Mouse (Mus musculus) forelimb bud, embryonic 11.5 days (tissue): Measurements from ENCODE around the gene Mgst2.

ENCODE experiments used
- DNase-seq: peaks from one replicate; pipeline ENCODE4 v3.0.0-alpha.2; 2012; ENCODE audit warnings: low read depth, low spot score

The Mgst2 gene

DNA sequence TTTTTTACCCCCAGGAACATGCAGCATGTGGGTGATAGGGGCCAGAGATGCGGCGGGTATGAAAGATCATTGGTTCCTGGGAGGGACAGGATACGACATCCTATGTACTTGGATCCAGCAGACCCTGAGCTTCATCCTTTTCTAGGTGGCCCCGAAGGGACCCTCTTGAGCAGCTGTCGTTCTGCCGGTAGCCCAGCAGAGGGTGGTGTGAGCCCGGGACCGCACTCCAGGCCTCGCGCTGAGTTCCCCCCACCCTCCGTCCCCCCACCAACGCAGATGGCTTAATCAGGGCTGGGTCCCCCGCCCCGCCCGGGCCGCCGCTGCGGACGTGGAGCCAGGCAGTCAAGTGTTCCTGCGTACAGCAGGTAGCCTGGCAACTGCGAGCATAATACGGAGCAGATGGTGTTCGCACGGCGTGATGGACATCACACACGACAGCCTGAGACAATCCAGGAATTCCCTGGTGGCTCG lies 41.2 kb downstream of the Mgst2 start:
- peak; percentile 94 for DNase-seq

DNA sequence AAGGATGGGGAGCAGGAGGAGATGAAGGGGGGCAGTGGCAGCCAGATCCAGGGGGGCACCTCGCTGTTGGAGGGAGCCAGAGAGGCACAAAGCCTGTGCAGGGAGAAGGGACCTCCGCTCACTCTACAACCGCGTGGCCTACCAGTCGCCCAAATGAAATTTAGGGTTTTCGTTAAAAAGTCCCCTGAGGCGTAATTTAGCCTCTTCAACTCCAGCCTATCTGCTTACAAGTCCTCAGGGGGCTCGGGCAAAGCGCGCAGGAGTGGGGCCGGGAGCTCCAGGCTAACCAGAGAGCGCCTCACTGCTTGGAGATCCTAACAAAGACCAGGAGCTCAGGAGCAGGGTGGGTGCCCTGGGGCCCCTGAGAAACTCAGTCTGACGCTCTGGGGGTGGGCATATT lies 41.8 kb downstream of the Mgst2 start:
- peak; percentile 57 for DNase-seq

DNA sequence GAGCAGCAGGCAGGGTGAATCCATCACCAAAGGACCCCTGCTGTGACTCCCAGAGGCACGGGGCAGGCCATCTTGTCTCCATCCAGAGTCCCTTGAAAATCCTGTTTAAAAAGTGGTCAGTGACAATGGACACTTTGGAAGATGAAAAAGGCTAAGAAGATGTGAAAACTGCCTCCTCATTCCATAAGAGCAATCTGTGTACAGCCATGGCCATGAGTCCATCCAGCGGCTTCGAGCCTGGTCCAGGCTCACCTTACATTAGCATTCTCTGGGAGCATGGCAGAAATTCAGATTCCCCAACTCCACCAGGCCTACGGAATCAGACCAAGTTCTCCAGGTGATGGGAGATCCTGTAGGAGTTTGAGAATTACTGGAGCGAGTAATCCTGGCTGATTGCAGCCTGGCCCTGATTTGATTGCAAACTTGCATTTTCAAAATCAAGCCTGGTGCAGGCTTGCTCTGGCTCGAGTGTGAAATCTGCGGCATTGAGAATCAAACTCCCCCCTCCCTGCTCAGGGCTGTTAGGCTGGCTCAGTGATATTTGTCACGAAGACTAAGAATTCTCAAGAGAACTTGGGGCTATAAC lies 42.6 kb downstream of the Mgst2 start:
- no peak for DNase-seq

DNA sequence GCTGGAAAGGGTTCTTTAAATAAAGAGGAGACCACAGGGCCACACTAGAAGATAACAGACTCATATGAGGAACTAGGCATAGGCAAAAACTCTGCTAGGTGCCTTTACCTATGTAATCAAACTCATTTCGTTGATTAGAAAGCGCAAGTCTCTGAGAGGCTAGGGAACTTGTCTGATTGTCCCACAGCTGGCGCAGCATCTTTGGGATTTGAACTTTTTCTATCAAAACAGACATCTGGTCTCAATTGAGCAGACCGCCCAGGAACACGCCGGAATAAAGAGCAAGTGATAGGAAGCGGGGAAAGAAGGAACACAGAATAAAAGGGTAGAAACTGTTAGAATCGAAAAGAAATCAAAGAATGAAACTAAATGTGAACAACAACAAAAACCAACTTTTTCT lies 43.3 kb downstream of the Mgst2 start:
- no peak for DNase-seq

DNA sequence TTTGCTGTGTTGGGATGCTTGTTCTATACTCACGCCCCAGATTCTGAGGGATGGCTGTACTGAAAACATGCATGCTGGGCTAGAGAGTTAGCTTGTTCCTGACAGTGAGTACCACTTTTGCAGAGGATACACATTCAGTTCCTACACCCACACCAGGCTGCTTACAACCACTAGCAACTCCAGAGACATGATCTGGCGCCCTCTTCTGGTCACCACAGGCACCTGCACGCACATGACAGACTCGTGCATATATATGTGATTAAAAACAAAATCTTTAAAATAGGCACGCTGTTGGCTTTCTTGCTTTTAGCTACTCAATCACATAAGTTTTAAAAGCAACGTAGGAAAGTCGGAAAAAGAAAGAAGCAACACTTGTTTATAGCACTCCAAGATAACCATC lies 45.1 kb downstream of the Mgst2 start:
- DNase-seq = no peak

DNA sequence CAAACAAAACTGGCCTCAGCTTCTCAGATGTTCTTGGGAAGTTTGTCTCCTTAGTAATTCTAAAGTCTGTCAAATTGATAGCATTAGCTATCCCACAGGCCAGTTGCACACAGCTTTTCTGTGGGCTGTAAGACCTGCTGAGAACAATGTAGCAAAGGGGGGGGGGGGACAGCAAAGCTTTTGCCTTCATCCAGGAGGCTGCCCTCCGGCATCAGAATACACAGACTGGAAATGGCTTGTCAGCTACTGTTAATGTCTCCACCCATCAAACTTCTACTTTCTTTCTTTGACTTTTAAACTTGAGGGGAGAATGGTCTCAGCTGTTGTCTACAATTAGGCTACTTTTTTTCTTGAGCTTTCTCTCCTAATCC lies 48.2 kb downstream of the Mgst2 start:
- no peak for DNase-seq

DNA sequence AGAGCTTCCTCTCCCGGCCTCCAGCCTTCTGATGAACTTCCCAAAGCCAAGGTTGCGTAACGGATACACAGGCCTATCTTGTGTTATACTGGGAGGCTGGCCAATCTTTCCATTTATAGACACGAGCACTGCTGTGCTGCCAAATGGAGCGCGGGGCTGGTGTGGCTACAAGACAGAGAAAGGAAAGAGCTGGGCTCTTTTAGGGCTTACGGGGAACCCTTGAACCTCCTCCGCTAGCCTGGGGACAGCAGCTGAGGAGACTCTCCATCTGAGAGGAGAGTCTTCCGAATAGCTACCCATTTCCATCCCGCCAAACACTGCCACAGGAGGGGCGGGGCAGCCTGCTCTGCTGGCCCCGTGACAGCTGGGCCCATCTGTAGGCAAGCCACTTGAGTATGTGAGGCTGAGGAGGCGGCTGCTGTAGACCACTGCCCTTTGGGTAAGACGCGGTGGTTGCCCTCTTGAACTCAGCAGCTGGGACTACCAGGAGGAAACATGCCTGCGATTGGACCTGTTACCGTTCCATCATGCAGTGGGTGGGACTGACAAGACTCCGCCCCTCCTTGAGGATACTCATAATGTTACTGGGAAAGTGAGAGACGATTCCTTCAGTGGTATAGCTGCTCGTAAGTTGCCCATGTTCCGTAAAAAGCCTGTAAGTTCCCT lies 48.7 kb downstream of the Mgst2 start:
- no peak for DNase-seq

DNA sequence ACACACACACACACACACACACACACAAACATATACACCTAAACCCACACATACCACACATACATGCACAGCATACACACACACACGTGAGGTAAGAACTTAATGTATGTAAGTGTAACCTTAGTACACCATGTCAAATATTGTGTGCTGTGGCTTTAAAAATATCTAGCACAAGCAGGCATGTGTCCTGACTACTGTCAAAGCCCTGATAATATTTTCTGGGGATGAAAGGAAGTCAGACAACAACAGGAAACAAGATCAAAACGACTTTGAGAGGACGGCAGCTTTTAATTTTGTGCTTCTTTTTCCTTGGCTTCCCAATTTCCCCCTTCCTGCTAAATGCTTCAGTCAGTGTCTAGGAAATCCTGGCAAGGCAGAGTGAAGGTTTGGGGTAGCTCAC lies 52.2 kb downstream of the Mgst2 start:
- no peak for DNase-seq

DNA sequence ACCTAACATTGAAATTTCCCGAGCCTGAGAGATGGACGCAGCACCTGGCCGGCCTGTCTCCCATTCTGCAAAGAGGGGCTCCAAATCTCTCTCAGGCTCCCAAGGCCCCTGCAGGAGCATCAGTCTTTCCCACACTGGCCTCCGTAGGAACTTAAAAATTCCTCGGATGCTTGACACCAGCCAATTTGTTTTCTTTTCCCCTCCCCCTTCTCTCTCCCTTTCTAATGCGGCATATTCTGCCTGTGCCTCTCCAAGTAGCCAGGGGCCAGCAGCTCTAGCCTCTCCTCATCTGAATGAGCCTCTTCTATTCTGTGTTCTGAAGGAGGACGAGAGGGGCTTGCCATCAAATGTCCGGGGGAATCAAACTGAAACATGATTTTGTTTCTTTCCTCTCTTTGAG lies 53.1 kb downstream of the Mgst2 start:
- DNase-seq = no peak

DNA sequence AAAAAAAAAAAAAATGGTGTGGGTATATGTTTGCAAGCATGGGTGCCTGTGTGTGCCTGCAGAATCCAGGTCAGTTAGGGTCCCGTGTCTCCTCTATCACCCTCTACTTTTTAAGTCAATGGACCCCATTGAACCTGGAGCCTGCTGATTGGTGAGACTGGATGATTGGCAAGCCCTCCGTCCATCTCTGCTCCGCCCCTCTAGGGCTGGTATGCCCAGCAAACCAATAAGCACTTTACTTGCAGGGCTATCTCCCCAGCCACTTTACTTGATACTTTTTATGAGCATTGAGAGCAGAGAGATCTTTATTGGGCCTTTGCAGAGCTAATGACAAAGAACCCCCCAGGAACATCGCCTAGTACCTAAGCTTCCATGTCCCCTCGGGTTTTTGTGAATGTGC lies 54.3 kb downstream of the Mgst2 start:
- DNase-seq = no peak

DNA sequence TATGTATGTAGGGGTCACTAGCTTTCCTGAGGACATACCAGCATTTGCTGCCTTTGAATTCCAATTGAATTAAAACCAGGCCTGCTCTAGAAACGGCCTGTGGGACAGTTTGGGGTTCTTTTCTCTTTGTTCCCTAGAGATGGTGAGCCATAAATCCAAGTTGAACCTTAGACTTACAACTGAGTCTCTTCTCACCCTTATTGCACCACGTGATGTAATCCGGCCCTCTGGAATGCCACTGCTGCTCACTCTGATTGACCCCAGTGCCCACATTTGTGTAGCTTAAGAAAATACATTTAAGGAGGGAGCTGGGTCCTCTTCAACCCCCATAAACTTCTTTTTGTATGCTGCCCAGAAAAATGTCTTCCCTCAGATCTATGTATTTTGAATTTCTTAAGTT lies 57.3 kb downstream of the Mgst2 start:
- DNase-seq = peak; percentile 46

DNA sequence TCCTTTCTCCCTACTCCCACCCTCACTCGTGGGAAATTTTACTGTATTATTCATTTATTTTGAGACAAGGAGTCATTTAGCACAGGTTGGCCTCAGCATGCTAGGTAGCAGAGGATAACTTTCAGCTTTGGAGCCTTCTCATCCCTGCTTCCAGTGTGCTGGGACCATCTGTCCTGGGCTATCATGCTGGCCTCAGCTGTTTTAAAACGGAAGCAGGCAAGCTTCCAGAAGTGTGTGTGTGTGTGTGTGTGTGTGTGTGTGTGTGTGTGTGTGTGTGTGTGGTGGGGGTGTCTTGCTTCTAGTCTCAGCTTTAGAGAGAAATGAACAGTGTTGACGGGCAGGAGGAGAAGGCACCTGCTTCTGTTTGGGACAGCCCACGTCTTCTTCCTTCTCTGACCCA lies 57.7 kb downstream of the Mgst2 start:
- DNase-seq = no peak

DNA sequence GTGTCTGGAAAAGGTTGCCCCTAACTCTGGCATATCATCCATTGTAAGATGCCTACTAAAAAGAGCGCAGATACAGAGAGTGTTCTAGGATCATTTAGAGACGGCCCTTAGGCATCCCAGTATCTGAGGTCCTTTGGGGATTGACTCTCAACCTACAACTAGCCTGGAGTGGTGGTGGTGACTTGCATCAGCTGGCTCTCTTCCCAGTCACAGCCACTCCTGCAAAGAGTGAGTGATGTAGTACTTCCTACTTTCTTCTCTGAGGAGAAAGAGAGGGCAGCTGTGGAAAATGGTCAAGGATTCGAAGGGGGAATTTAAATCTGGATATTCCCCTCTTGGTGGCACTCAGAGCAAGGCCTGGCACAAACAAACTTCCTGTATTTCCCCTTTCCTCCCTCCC lies 59.2 kb downstream of the Mgst2 start:
- no peak for DNase-seq

DNA sequence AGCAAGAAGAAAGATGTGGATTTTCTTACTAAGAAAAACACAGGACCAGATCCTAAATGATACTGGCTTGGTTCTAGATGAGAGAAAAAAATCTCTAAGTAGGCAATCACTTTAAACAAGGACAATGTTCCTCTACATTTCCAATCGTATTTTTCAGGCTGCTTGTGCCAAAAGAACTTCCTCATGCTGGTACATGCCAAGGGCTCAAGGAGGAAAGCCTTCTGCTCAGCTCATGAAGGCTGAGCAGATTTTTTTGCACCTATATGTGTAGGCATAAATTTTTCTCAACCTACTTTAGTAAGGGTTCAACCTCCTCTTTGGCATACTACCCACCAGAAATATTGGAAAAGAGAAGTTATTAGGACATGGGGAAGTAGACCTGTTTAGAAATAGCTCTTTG lies 59.8 kb downstream of the Mgst2 start:
- no peak for DNase-seq

DNA sequence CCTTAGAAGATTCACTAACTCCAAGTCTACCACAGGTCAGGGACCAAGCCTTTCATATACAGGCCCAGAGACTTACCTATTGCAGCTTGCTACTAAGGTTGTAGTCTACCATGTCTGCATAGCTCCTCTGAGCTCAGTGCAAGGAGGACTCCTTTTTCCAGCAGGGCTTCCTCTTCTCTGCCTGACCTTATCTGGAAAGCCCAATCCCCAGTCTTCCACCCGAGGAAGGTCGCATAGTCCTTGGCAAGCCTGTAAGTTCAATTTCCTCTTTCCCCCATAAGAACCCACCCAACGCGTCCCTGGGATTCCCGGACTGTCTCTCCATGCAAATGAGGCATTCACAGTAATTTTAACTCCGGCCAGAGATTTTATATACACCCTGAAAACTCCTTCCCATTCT lies 66.1 kb downstream of the Mgst2 start:
- DNase-seq = no peak

DNA sequence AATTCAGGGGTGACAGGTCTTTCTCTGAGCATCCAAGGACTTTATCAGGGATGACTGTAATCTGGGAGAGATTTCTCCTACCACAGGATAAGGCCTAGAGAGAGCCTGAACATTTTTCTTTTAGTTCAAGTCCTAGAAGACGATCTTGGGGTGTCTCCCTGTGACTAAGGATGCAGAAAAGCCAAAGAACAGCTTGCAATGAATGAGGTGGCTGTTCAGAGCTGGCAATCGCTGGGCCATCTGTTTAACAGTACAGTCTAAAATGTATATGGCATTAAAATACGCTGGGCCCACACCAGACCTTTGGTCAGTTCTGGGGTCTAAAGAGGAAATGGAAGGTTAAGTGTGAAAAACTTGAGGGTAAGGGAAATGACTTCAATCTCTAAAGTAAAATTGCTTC lies 67.3 kb downstream of the Mgst2 start:
- no peak for DNase-seq

DNA sequence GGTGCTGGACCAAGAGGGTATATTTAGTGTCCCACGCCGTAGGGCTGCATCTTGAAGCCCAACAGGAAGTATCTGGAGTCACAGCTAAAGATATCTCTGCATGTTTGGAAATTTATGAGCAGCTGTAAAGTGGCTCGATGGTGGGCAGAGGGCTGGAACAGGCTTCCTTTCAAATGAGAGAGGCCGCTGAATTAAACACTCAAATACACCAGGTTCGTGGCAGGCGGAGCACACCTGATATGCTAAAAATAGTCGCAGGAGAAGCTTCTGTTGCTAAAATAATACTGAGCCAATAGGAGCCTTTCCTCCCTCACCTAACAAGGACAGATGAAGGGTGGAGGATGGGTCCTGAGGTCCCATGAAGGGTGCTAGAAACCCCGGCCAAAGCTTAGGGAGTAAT lies 67.8 kb downstream of the Mgst2 start:
- DNase-seq = no peak

DNA sequence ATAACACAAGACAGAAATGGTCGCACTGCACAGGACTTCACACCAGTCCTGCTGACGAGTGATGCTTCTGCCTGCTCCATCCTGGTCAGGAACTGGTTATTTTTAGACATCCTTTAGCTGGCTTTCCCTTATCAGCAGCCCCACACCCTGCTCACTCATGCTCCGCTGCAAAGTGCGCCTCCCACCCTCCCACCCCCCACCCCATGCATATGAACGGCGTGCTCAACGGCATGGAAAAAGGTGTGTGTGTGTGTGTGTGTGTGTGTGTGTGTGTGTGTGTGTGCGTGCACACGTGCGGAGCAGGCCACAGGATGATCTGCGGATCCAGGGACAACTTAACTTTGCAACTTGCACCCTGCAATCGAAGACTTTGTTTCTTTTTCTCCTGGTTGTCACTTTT lies 68.3 kb downstream of the Mgst2 start:
- no peak for DNase-seq

DNA sequence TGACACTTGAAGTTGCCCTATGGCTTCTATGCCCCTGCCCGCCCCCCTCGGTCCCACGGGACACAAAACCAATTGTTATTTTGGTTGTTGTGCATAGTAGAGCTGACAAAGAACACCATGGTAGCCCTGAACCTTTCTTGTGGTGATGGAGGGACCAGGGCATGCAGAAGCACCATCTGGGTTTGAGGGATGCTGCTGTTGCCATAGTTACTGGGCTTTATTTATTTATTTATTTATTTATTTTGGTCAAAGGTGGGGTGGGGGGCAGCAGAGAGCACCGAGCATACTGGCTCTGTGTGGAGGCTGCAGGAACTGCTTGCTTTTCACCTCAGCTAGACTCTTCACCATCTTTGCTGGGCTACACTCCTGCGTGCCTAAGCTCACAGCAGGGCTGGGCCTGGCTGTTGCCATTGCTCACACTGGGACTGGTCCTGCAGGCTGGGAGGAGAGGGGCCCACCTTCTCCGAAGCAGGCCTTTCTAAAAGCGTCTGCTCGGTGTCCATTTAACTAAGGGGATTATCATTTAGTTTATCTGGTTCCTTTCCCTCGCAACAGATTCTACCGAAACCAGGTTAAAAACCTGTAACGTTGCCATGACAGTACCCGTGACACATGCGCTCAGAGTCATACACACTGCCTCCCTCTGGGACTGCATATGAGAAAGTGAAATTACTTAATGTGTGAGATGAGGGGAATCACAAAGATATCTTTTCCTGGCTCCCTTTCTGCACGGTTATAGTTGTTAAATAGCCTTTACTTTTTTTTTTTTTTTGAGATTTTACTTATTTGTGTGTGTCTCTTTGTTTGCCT lies 69.2 kb downstream of the Mgst2 start:
- DNase-seq = no peak

DNA sequence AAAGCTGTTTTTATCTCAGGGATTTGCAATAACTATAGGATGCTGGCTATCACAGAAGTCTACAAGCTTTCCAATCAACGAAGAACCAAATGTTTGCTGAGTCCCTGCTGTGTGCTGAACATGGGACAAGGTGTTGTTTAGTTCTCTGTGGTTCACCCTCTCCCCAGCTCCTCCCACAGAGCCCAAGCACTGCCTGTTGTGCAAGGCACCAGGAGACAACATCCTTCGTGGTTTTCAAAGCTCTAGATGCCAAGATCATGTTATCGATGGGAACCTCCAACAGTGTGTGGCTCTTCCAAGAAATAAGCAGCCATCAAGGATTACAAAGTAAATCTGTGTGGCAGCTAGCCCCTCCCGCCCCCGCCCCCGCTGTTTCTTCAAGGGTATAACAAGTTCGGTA lies 70.5 kb downstream of the Mgst2 start:
- no peak for DNase-seq

DNA sequence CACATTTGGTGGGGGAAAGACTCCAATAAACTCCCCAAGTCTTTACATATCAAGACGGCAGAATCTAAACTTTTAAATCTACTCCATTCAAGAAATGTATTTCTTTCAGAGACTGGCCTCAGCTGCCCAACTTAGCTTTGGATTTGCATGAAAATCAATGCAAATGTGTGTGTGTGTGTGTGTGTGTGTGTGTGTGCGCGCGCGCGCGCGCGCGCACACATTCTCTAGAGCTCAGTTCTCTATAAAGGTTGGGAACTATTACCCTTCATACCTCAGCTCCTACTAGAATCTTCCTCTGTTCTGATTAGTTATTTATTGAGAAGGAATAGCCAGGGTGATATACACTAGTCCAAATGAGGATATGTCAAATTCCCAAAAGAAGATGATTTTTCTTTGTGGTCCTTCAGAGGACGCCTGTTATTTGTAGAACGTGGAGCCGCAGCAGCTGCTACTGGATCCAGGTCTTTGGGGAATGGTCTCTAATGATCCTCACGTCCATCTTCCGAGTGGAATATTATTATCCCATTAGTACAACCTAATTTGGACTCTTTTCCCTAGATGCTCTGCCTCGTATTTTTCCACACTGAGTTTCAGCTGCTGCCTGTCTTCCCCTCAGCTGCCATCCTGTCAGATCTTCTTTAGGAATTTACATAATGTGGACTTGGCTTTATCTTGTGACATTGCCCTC lies 71.9 kb downstream of the Mgst2 start:
- DNase-seq = no peak
